Mouse (Mus musculus): ENCODE data around the gene Masp1.

The Masp1 gene

DNA sequence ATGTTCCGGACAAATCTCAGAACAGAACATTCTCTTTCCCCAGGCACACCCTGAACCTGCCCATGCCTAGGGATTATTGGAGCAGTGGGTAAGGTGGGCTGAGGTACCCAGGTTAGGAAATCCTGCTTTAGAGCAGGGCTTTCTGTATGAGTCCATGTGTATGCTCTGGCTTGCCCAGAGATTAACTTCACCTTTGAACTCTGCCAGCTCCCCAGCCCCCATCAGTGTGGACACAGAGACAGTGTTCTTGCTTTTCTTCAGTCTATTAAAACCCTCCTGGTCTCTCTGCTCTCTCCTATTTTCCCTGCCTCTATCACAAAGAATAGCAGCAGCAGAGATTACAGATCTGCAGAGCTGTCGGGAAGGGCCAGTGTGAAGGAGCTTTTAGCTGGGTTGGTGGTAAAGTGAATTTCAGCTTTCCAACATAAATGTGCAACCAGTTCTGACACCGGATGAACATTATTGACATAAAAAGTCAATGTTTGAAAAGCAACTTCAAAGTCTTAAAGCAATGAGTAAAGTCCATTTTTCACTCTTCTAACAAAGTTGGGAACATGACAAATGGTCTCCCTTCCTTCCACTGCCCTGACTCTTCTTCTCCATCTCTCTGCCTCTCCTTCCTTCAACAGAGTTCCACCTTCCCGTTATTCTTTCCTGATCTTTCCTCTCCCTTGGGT is 56.8 kb downstream of the Masp1 start:
- DNase-seq (ENCODE audit: low spot score in 2 of 2), result no peak

DNA sequence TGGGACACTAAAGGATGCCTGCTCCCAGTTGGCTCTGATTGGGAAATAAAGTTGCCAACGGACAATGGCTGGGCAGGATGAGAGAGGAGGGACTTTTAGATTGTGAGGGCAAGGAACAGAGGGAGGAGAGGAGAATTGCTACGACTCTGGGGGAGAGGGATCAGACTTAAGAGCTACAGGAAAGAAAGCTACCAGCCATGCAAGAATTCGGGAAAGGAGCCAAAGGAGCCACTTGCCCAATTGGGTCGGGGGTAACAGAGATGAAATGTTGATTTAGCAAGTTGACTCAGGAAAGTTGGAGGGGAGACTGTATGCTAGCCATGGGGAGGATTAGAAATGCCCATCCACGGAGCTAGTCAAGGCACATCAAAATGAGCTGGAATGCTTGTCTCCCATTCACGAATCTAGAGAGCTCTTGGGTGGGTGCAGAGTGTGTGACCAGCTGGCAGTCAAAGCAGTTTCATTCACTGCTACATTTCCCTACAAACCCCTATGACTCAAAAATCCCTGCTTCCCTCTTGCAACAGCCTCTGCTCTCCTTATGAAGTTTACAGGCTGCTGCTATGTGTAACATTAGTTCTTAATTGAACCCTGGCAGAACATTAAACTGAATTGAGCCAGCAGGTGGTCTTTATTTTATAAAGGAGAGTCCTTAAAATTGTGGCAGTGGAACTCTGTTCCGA is 61.6 kb downstream of the Masp1 start:
- no peak for DNase-seq (ENCODE audit: low spot score in 2 of 2)

DNA sequence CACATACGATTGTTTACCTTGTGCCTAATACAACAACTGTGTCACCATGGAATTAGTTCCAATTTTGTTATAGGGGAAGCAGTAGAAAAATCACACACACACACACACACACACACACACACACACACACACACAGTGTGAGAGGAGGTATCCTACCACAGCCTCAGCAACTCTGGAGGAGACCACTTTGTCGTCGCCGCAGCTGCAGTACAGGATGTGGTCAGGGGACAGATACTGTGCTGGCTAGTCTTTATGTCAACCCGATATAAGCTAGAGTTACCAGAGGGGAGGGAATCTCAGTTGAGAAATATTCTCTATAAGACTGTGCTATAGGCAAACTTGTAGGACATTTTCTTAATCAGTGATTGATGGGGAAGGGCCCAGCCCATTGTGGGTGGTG is 63.3 kb downstream of the Masp1 start:
- no peak for DNase-seq (ENCODE audit: low spot score in 2 of 2)

DNA sequence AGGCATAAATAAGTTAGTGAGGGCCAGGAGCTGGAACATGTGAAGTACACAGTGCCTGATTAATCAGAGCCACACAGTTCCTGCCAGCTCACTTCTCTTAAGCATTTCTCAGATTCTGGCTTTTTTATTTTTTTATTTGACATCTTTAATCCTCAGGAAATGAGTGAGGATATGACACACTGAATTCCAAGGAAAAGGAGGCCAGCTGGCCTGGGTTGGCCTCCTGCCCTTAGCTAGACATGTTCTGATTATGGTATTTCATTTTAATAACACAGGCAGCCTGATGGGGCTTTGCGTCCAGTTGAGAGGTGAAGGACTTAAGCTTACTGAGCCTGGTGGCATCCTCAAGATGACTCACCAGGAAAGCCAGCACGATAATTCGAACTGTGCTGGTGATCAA is 64.1 kb downstream of the Masp1 start:
- no peak for DNase-seq (ENCODE audit: low spot score in 2 of 2)

DNA sequence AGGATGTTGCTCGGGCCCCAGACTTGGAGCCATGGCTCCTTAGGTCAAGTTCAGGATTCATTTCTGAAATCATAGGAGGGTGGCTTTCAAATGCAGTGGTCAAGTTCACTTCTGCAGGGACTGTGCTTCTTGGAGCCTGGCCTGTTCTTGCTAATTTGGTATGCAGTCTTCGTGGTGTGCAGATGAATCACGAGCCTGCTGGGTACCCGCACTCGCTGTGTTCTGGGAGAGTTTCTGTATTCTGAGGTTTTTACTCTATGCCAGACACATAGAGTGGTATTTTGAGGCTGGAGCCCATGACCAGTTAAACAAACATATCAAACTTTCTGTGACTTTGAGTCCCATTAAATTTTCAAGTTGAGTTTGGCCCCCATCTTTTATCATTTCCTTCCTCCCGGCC is 66.2 kb downstream of the Masp1 start:
- DNase-seq (ENCODE audit: low spot score in 2 of 2), result no peak

DNA sequence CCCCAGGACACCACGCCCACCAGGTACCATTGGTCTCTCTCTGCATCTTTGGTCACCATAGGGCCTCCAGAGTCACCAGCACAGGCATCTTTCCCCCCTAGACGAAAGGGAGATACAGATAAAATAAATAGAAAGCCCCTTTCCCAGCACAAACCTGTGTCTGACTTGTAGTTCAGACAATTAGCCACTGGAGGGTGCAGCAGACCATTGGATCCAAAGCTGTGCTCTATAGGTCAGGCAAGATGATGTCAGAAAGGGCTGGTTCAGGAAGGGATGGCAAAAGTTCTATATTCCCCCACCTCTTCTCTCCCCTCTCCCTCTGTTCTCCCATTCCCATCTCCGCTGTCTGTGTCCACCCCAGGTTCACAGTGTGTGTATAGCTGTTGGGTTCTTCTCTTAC is 68.1 kb downstream of the Masp1 start:
- peak in 1 of 2 experiments; percentile 24 for DNase-seq (ENCODE audit: low spot score in 2 of 2)

DNA sequence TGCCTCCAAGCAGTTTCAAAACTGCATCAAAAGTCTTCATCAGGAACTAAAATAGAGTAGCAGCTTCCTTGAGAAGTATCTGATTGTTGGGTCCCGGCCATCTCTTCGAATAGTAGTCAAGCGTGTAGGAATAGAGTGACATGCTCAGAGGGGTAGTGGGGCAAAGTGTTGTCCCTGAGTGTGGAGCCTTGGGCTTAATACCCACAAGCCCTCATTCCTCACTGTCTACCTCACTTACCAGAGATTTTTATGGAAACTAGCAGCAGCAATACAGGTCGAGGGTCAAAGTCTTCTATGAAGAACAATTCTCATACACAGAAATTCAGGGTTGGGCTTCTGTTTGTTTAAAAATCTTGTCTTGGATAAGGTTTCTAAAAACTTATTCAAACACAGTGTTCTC is 69.8 kb downstream of the Masp1 start:
- DNase-seq (ENCODE audit: low spot score in 2 of 2), result no peak

DNA sequence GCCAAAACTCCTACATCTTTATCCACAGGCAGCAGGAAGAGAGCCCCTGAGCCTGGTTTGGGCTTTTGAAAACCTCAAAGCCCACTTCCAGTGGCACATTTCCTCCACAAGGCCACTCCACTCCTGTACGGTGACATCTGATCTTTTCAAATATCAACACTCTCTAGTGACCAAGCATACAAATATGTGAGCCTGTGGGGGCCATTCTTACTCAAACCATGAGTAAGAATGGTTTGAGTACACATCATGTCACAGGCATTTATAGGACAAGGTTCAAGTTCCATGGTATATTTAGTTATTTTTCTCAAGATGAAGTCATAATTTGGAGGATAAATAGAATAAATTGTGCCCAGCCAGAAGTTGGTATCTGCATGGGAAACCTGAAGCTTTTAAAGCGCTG is 70.7 kb downstream of the Masp1 start:
- DNase-seq (ENCODE audit: low spot score in 2 of 2), result no peak

DNA sequence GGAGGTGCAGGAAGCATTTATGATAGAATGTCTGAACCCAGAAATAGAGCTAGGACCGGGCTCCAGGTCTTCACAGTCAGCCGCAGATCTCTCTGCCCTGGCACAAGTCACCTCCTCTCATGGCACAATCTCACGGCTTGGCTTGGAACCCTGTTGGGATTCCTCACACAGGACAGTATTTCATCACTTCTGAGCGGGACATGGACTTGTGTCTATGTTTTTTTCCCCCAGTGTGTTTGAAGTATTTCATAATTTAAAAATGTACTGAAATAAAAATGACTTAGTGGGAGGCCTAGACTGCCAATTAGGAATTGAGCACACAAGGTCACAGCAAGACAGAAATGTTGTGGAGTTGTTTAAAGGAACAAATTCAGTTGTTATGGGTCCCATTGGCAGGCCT is 76.4 kb downstream of the Masp1 start:
- DNase-seq (ENCODE audit: low spot score in 2 of 2), result no peak

DNA sequence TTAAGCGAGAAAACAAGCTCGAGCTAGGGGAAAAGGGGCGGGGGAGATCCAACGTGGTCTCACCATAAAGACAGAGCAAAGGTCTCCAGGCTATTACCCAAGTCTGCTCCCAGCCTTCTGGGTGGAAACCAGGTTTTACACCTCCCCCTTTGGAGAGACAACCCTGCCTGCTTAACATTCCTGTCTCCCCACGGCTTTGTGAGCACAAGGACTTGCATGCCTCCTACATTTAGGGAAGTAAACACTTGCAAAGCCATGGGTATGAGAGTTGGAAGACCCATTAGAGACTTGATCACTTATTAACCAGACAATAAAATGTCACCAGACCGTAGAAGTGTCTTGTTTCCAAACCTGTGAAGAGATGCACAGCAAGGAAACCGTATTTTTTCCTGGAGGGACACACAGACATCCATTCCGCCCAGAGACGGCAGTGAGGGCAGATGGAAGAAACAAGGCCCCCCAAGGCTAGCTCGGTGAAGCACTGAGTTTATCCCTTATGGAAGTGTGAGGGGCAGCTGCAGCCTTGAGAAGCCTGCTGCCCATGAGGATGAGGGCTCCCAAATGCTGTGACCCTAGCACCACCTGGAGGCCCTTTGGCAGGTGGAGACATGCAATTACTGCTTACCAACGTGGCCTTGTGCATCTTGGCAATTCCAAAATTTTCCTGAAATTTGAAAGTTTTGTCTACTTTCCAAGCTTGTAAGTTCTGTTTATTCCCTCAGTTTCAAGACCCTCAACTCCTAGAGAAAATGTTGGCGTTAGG is 83.0 kb downstream of the Masp1 start:
- no peak for DNase-seq (ENCODE audit: low spot score in 2 of 2)

DNA sequence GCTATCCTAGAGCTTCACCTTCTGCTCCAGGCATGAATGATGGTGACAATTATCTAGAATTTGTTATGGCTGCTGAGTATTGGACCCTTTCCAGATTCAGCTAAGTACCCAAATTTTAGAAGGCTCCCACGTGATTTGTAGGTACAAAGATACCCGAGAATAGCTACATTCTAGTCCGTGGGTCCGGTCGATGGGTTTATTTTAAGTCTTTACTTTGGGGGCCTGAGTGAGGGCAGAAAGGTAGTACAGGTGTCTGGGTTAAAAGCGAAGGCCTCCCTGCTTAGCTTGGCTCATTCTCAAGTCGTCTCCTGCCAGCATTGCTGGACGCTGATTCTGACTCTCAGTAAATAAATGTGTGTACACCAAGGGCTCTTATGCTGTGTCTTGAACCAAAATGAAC is 90.6 kb downstream of the Masp1 start:
- DNase-seq (ENCODE audit: low spot score in 2 of 2), result no peak

DNA sequence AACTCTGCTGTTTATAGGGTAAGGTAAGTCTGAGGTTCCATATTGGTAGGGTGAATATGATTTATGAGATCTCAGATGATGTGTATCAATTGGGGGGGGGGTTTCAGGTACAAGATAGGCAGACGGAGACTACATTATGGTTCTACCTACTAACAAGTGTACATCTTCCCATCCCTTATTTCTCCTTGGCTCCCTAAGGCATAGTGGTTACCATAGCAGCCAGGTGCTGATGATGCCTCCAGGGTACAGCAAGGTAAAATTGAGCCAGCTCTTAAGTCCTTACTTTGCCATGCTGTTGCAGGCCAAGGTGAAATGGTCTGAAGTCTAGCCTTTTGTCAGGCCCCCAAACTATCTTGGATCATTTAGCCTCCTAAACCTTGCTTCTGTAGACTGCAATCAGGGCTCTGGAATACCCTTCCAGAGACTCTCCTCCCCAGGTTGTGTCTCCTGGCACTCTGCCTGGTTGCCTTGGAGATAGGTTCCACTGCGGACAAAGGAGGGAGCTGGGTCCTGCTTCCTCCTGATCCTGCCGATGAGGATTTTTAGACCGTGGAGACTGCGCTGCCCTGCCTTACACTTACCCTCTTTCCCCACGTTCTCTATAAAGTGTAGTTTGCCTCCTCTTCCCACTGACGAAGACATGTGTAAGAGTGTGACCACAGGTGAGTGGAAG is 91.8 kb downstream of the Masp1 start, which contains the start of gene Rtp1:
TSS of gene Rtp1 (plus strand) at position 487 of the 673 bp plus-strand sequence.
- no peak for DNase-seq (ENCODE audit: low spot score in 2 of 2)

DNA sequence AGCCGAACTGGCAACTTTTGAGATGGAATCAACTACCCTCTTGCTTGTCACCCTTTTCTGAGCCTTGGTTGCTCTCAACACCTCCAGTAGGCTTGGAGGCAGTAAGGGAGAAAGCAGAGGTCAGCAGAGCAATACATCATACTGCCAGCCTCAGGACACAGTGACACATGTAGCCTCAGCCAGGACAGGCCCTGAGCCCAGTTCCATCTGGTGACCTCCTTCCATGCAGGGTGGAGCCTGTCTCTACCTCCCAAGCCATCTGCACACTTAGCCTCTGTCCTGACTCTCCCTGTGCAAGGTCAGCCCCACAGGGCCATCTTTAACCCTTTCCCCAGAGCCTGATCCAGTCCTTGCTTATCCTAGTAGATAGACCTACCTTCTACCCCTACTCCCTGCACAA is 92.9 kb downstream of the Masp1 start:
- no peak for DNase-seq (ENCODE audit: low spot score in 2 of 2)

DNA sequence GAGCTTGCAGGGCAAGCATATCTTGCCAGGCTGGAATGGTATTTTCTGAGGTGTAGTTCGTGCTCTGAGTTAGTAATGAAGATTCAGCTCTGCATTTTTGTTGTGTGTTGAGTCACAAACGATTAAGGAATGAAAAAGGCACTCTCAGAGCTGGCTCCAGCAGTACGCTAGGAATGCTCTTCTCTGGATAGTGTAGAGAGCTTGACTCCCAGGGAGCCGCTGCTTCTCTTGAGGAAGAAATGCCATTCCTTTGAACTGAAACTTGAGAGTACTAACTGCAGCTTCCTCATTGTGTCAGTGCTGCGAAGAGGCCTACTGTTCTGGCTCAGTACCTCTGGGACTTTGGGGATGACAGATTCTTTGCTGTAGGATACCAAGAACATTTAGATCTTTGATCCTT is 96.8 kb downstream of the Masp1 start:
- DNase-seq (ENCODE audit: low spot score in 2 of 2), result no peak

DNA sequence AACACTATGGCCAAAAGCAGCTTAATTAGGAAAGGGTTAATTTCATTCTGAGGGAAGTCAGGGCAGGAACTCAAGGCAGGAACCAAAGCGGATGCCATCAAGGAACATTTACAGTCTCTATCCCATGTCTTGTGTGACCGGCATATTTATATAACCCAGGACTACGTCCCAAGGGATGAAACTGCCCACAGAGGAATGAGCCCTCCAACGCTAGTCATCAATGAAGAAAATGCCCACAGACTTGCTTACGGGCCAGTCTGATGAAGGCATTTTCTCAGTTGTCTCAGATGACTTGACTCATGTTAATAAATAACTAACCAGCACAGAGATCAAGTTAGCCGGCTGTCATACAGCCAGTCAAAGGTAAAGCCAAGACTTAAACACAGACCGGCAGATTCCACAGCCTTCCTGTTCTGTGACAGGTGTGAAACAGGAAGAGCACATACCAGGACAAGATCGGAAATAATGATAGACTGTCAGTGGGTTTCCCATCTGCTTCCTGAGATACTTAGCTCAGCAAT is 101.0 kb downstream of the Masp1 start:
- DNase-seq (ENCODE audit: low spot score in 2 of 2), result no peak

DNA sequence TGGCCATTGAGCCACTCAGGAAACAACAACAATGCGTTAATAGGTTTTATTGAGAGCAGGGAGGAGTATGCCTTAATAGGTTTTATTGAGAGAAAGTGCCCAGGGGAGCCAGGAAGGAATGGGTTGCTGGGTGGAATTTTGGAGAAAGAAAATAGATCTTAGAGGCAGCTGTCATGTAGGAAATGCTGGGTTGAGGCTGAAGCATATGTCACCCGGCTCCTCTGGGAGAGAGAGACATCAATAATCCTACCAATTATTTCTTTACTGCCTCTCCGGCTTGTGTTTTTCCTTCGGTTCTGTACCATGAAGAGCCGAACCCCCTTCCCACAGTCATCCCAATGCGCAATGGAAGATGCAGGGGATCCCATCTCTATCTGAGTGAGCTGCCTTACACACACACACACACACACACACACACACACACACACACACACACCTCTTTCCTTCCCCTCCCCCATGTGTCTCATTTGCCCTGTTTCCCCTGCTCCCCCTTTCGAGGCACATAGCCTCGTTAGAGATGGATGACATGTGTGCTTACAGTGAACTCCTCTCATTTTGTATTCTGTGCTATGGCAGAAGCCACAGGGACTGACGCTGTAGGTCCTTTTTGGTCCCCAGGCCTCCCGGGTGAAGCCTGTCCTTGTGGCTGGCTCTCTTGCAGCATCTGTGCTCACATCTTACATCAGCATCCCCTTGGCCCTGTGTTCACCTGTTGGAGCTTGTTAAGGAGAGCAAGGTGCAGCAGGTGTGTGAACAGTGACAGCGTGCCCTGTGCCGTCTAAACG is 103.0 kb downstream of the Masp1 start:
- no peak for DNase-seq (ENCODE audit: low spot score in 2 of 2)

DNA sequence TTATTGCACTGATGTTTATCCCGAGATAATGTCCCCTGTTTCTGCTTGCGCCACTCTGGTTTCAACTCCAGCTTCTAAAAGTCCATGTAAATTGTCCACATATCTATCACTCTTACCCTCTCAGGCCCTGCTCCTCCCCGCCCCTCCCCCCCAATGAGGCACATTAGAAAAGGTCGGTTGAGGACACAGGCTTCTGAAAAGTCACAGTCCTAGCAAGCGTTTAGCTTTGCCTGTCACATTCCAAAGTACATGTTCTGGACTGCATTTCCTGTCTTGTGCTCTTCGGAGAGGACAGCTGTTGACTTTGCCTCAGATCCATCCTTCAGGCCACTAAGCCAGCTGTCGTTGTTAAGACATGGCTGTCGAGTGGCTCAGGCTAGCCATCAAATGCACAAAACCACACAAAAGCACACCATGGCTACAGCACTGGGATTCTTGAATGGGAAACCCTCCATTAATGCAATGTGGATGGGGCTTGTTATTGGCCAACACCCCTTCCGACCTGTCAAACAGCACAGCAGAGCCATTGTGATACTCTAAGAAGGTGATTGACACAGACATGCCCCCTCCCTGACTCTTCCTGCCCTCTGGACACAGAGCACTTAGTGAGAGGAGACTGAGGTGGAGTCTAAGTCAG is 103.8 kb downstream of the Masp1 start:
- no peak for DNase-seq (ENCODE audit: low spot score in 2 of 2)

DNA sequence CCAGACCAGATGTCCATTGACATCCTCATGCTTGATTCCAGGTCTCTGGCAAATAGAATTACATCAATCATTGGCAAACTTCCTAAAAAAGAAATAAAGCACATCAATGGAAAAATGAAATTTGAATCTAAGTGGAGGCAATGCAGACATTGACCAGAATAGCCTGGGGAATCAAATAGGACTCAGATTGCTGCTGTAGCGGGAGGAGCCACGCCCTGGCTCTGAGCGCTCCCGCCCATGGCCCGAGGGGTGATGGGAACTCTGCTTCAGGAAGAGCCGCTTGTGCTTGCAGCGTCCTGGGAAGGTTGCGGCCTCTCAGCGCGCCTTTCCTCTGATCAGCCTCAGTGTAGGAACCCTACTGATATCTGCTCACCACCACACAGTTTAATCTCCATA is 104.4 kb downstream of the Masp1 start:
- DNase-seq (ENCODE audit: low spot score in 2 of 2), result no peak

DNA sequence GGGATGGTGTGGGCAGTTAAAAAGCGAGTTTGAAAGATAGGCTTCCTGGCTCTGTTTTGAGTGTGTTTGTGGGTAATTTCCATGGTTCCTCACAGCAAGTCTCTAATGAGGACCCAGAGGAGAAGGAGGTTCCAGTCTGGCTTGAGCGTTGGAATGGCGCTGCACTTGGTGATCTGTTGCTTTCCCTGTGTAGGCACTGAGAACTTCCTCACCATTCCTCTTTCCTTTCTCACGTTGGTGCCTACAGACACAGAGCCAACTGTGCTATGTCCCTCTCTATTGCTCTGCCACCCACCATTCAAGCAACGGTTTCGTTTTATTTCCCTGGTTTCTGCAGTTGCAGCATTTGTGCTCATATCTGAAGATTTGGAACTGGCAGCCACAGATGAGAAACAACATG is 107.7 kb downstream of the Masp1 start:
- DNase-seq (ENCODE audit: low spot score in 2 of 2), result no peak

DNA sequence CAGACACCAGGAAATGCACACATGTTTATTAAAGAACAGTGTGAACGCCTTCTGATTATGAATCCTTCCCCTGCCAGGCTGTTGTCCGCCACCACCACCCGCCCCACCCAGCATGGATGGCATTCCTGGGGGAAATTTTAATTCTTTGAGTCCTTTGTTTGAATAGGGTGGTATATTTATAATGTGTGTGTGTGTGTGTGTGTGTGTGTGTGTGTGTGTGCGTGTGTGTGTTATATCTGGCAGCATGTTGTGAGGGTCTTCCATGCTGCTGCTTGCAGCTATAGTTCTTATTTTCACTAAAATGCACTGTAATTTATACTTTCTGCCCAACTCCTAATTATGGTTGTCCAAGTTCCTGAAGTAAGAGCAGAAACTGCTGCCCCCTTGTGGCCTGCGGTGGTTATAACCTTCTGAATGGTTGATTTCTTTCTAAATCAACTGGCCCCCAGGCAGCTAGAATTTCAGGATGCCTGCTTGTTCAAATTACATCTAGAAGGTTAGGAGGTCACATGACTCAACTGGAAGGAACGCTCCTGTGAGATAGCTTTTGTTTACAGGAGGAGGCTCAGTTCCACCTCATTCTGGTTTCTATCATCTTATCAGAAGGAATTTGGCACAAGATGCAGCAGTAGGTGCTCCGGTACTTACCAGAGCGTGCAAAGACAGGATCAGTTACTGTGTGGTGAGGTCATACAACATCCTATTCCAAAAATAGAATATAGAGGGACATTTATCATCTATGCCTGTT is 117.4 kb downstream of the Masp1 start:
- DNase-seq (ENCODE audit: low spot score in 2 of 2), result peak; percentile 50 to 68
